Mouse (Mus musculus) c-Kit-positive CD71-positive TER-119-negative erythroid progenitor cells, embryonic 14.5 days (primary cell): Measurements from ENCODE around the gene Set.

Experiments
- DNase-seq: peaks from one replicate; pipeline ENCODE4 v3.0.0-alpha.2; 2013; ENCODE audit warnings: low read depth

Set gene

GRCm38 (mm10) chr2:30061215-30062166 lies 4.3 kb downstream of the Set start:
- no peak for DNase-seq

- DNase-seq, result peak; percentile 73
Measured at GRCm38 (mm10) chr2:30062249-30063093, 5.3 kb downstream of the Set start.

- no peak for DNase-seq
Measured at GRCm38 (mm10) chr2:30063235-30063634, 6.1 kb downstream of the Set start.

- no peak for DNase-seq
Measured at GRCm38 (mm10) chr2:30063791-30064190, 6.6 kb downstream of the Set start.

GRCm38 (mm10) chr2:30064298-30064697 lies 7.1 kb downstream of the Set start:
- DNase-seq, result no peak

- peak; percentile 84 for DNase-seq
Measured at GRCm38 (mm10) chr2:30066046-30066901, 9.1 kb downstream of the Set start.

GRCm38 (mm10) chr2:30067031-30067888 lies 10.1 kb downstream of the Set start:
- no peak for DNase-seq

GRCm38 (mm10) chr2:30067962-30068361 lies 10.8 kb downstream of the Set start:
- DNase-seq, result no peak

- DNase-seq, result no peak
Measured at GRCm38 (mm10) chr2:30072875-30073274, 15.7 kb downstream of the Set start.

GRCm38 (mm10) chr2:30073285-30073684 lies 16.1 kb downstream of the Set start:
- no peak for DNase-seq

GRCm38 (mm10) chr2:30075625-30076024 lies 18.4 kb downstream of the Set start:
- DNase-seq, result no peak

- DNase-seq, result no peak
Measured at GRCm38 (mm10) chr2:30076439-30076838, 19.3 kb downstream of the Set start.

GRCm38 (mm10) chr2:30076959-30077358 lies 19.8 kb downstream of the Set start:
- no peak for DNase-seq

GRCm38 (mm10) chr2:30077502-30078348 lies 20.5 kb downstream of the Set start, which contains the start of gene Pkn3:
Gene Pkn3, plus strand, starts transcription at chr2:30077684.
- DNase-seq, result peak; percentile 61

- DNase-seq, result no peak
Measured at GRCm38 (mm10) chr2:30078349-30078712, 21.2 kb downstream of the Set start.

GRCm38 (mm10) chr2:30078760-30079159 lies 21.6 kb downstream of the Set start:
- DNase-seq, result no peak

- no peak for DNase-seq
Measured at GRCm38 (mm10) chr2:30080181-30080800, 23.1 kb downstream of the Set start.

- no peak for DNase-seq
Measured at GRCm38 (mm10) chr2:30084113-30084512, 26.9 kb downstream of the Set start.

GRCm38 (mm10) chr2:30084632-30085031 lies 27.5 kb downstream of the Set start:
- no peak for DNase-seq
